Mouse (Mus musculus): ENCODE measurements around the gene Ralgapa1. TPM values are rescaled to one million over a fixed set of nuclear protein-coding genes. Genes with fewer than 3 reads are reported as not detected.

Ralgapa1 gene
- polyA plus RNA-seq, 1 experiment from 2014 or later = 17.6 TPM

DNA sequence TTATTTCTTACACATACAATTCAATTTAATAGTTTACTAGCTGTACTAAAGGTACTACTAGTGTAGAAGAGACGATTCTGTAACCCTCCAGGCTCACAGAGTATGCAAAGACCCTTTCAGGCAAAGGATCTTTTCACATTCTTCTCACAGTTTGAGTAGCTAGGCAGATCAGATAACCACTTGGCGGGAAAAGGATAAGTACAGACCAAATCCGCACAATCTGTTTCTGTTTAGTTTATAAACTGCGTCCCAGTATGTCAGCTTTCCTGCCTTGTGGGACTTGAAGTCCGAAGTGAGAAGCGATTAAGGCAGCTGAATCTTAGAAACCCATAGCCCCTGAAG lies 14.9 kb upstream of the Ralgapa1 start:
- Histone ChIP-seq H3K4me3 (replicated peaks) (peak overlapping the region; percentile 74), H3K36me3 (no peaks in the 10 kb centered on the region; the same call in 1 of the 2 replicates), H3K9ac (no peak overlapping the region), H3K27ac (replicated peaks) (peak overlapping the region; percentile 78; the same call in 1 of the 2 replicates), H3K9me3 (replicated peaks) (no peaks in the 10 kb centered on the region), H3K4me2 (replicated peaks) (peak overlapping the region; percentile 58), H3K4me1 (peaks cover 4% of the 10 kb centered on the region), H3K27me3 (no peaks in the 10 kb centered on the region)
- WGBS = under 1% methylated on average over 6 of the region's 6 CpGs
- ATAC-seq (ENCODE audit: insufficient number of reproducible peaks, low FRiP score, low TSS enrichment, low read depth) = no peak

- Histone ChIP-seq H3K27me3 (no peaks in the 10 kb centered on the region), H3K27ac (replicated peaks) (no peak overlapping the region), H3K4me3 (replicated peaks) (no peak overlapping the region), H3K9ac (no peak overlapping the region), H3K36me3 (no peaks in the 10 kb centered on the region), H3K4me2 (replicated peaks) (no peak overlapping the region), H3K9me3 (replicated peaks) (no peaks in the 10 kb centered on the region), H3K4me1 (peaks cover 4% of the 10 kb centered on the region)
- no peak for ATAC-seq (ENCODE audit: insufficient number of reproducible peaks, low FRiP score, low TSS enrichment, low read depth)
- WGBS = 76% methylated on average over 8 of the region's 8 CpGs
These were observed 13.9 kb upstream of the Ralgapa1 start for GRCm38 (mm10) chr12:55834891-55835290.

GRCm38 (mm10) chr12:55833906-55834625 lies 13.1 kb upstream of the Ralgapa1 start:
- Histone ChIP-seq H3K4me2 (replicated peaks) (no peak overlapping the region), H3K27ac (replicated peaks) (no peak overlapping the region), H3K36me3 (no peaks in the 10 kb centered on the region), H3K4me3 (replicated peaks) (no peak overlapping the region), H3K9me3 (replicated peaks) (no peaks in the 10 kb centered on the region), H3K9ac (no peak overlapping the region), H3K27me3 (no peaks in the 10 kb centered on the region), H3K4me1 (peaks cover 4% of the 10 kb centered on the region)
- 64% methylated on average over 9 of the region's 9 CpGs for WGBS
- no peak for ATAC-seq (ENCODE audit: insufficient number of reproducible peaks, low FRiP score, low TSS enrichment, low read depth)

DNA sequence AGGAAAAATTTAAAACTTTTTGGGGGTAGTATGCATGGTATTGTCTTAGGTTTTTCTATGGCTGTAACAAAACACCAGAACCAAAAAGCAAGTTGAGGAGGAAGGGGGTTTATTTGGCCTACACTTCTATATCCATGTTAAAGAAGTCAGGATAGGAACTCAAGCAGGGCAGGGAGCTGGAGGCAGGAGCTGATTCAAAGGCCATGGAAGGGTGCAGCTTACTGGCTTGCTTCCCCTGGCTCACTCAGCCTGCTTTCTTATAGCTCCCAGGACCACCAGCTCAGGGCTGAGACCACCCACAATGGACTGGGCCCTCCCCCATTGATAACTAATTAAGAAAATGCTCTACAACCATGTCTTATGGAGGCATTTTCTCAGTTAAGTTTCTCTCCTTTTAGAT lies 12.0 kb upstream of the Ralgapa1 start:
- H3K4me3 ChIP-seq (replicated peaks) = no peak overlapping the region
- no peaks in the 10 kb centered on the region for H3K9me3 ChIP-seq (replicated peaks)
- peaks cover 4% of the 10 kb centered on the region for H3K4me1 ChIP-seq
- H3K36me3 ChIP-seq = no peaks in the 10 kb centered on the region
- no peak for ATAC-seq (ENCODE audit: insufficient number of reproducible peaks, low FRiP score, low TSS enrichment, low read depth)
- no peak overlapping the region for H3K4me2 ChIP-seq (replicated peaks)
- no peak overlapping the region for H3K9ac ChIP-seq
- H3K27me3 ChIP-seq = no peaks in the 10 kb centered on the region
- H3K27ac ChIP-seq (replicated peaks) = no peak overlapping the region

GRCm38 (mm10) chr12:55831101-55831500 lies 10.1 kb upstream of the Ralgapa1 start:
- ATAC-seq (ENCODE audit: insufficient number of reproducible peaks, low FRiP score, low TSS enrichment, low read depth) = no peak

DNA sequence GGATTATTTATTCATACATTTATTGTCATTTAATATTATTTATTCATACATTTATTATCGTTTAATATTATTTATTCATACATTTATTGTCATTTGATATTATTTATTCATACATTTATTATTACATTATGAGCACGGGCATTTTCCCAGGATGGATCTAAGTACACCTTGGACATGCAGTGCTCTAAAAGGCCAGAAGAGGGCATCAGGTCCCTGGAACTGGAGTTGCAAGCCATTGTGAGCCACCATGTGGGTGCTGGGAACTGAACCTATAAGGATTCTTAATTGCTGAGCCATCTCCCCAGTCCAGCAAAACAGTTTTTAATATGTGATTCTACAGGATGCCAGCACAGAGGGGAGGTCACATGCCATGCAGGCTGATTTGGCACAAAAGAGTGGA lies 4.6 kb upstream of the Ralgapa1 start:
- no peaks in the 10 kb centered on the region for H3K36me3 ChIP-seq
- no peaks in the 10 kb centered on the region for H3K9me3 ChIP-seq (replicated peaks)
- no peak overlapping the region for H3K4me2 ChIP-seq (replicated peaks)
- no peak for ATAC-seq (ENCODE audit: insufficient number of reproducible peaks, low FRiP score, low TSS enrichment, low read depth)
- H3K4me3 ChIP-seq (replicated peaks) = no peak overlapping the region
- H3K27ac ChIP-seq (replicated peaks) = no peak overlapping the region
- 83% methylated on average over 2 of the region's 2 CpGs for WGBS
- no peak overlapping the region for H3K9ac ChIP-seq
- H3K27me3 ChIP-seq = no peaks in the 10 kb centered on the region
- no peaks in the 10 kb centered on the region for H3K4me1 ChIP-seq

More at GRCm38 (mm10) chr12:55831101-55831500, 10.1 kb upstream of the Ralgapa1 start:
- 25% methylated on average over 2 of the region's 2 CpGs for WGBS
- H3K36me3 ChIP-seq = no peaks in the 10 kb centered on the region
- H3K4me1 ChIP-seq = no peaks in the 10 kb centered on the region
- no peaks in the 10 kb centered on the region for H3K27me3 ChIP-seq
- H3K4me3 ChIP-seq (replicated peaks) = no peak overlapping the region
- H3K9me3 ChIP-seq (replicated peaks) = no peaks in the 10 kb centered on the region
- no peak overlapping the region for H3K9ac ChIP-seq
- no peak overlapping the region for H3K27ac ChIP-seq (replicated peaks)
- H3K4me2 ChIP-seq (replicated peaks) = no peak overlapping the region

- ATAC-seq (ENCODE audit: insufficient number of reproducible peaks, low FRiP score, low TSS enrichment, low read depth) = no peak
- 81% methylated on average over 6 of the region's 6 CpGs for WGBS
- Histone ChIP-seq H3K27me3 (no peaks in the 10 kb centered on the region), H3K4me2 (replicated peaks) (no peak overlapping the region), H3K4me1 (no peaks in the 10 kb centered on the region; the same call in 1 of the 2 replicates), H3K4me3 (replicated peaks) (no peak overlapping the region), H3K27ac (replicated peaks) (no peak overlapping the region), H3K9me3 (replicated peaks) (no peaks in the 10 kb centered on the region), H3K36me3 (no peaks in the 10 kb centered on the region), H3K9ac (no peak overlapping the region)
These were observed 3.1 kb upstream of the Ralgapa1 start for GRCm38 (mm10) chr12:55824027-55824426.

DNA sequence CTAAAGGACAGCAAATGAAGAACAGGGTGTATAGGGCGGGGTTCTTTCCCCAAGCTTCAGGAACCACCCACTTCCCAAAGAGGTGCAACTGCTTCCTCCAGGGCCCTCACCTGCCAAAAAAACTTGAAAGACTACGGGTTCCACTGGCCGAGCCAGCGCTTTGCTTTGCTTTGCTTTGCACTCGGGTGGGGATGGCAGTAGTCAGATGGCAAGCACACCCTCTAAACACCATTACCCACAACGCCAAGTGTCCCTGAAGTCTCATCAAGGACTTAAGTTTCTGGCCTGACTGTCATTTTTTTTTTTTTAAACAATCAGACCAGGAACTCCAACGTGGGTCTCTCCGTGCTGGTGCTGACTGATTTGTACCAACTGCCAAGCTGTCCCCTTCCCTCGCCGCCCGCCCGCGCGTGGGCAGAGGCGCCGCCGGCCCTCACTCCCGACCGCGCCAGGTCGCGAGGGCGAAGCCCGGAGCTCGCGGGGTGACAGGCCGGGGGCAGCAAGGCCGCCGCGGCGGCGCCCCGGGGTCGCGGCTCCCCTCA lies 777 bp downstream of the Ralgapa1 start:
- WGBS = under 1% methylated on average over 32 of the region's 35 CpGs
- ATAC-seq (ENCODE audit: insufficient number of reproducible peaks, low FRiP score, low TSS enrichment, low read depth) = peak; percentile 35; the same call in 1 of the 2 replicates
- Histone ChIP-seq H3K27me3 (no peaks in the 10 kb centered on the region), H3K9ac (peak overlapping the region; percentile 90), H3K4me1 (no peaks in the 10 kb centered on the region; the same call in 1 of the 2 replicates), H3K4me2 (replicated peaks) (peak overlapping the region; percentile 65), H3K9me3 (replicated peaks) (no peaks in the 10 kb centered on the region), H3K36me3 (no peaks in the 10 kb centered on the region), H3K4me3 (replicated peaks) (peak overlapping the region; percentile 94), H3K27ac (replicated peaks) (peak overlapping the region; percentile 96)

- WGBS = 82% methylated on average over 5 of the region's 5 CpGs
- no peak overlapping the region for H3K27ac ChIP-seq (replicated peaks)
- no peaks in the 10 kb centered on the region for H3K27me3 ChIP-seq
- no peak for ATAC-seq (ENCODE audit: insufficient number of reproducible peaks, low FRiP score, low TSS enrichment, low read depth)
- H3K36me3 ChIP-seq = no peaks in the 10 kb centered on the region
- no peak overlapping the region for H3K9ac ChIP-seq
- no peaks in the 10 kb centered on the region; the same call in 1 of the 2 replicates for H3K4me1 ChIP-seq
- H3K9me3 ChIP-seq (replicated peaks) = no peaks in the 10 kb centered on the region
- H3K4me3 ChIP-seq (replicated peaks) = no peak overlapping the region
- H3K4me2 ChIP-seq (replicated peaks) = no peak overlapping the region
These were observed 4.5 kb downstream of the Ralgapa1 start for GRCm38 (mm10) chr12:55816488-55816887.

GRCm38 (mm10) chr12:55805035-55805434 lies 15.9 kb downstream of the Ralgapa1 start:
- Histone ChIP-seq H3K36me3 (no peaks in the 10 kb centered on the region), H3K4me3 (replicated peaks) (no peak overlapping the region), H3K27ac (replicated peaks) (no peak overlapping the region), H3K4me2 (replicated peaks) (no peak overlapping the region), H3K9me3 (replicated peaks) (no peaks in the 10 kb centered on the region), H3K4me1 (0 out of 2 replicates have a peak, but pooled peaks cover 2% of the 10 kb centered on the region), H3K27me3 (no peaks in the 10 kb centered on the region), H3K9ac (no peak overlapping the region)
- ATAC-seq (ENCODE audit: insufficient number of reproducible peaks, low FRiP score, low TSS enrichment, low read depth) = no peak
- WGBS = 33% methylated on average over 3 of the region's 3 CpGs

DNA sequence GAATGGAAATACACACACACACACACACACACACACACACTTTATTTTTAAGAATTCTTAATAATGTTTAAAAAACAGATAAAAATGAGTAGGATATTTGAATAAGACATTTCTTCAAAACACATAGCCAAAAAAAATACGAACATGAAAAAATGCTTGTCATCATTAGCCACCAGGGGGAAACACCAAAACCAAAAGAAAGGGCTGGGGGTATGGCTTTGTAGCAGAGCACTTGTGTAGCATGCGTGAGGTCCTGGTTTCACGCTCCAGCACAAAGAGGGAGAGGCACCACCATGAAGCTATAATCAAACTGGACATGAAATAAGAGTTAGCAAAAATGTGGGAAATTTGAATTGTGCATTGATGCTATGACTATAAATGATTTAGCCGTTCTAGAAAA lies 19.8 kb downstream of the Ralgapa1 start:
- H3K4me3 ChIP-seq (replicated peaks) = no peak overlapping the region
- 0 out of 2 replicates have a peak, but pooled peaks cover 2% of the 10 kb centered on the region for H3K4me1 ChIP-seq
- H3K4me2 ChIP-seq (replicated peaks) = no peak overlapping the region
- H3K27ac ChIP-seq (replicated peaks) = no peak overlapping the region
- no peak overlapping the region for H3K9ac ChIP-seq
- no peak for ATAC-seq (ENCODE audit: insufficient number of reproducible peaks, low FRiP score, low TSS enrichment, low read depth)
- H3K36me3 ChIP-seq = no peaks in the 10 kb centered on the region
- 82% methylated on average over 4 of the region's 4 CpGs for WGBS
- H3K27me3 ChIP-seq = no peaks in the 10 kb centered on the region
- H3K9me3 ChIP-seq (replicated peaks) = no peaks in the 10 kb centered on the region

GRCm38 (mm10) chr12:55800144-55800543 lies 20.8 kb downstream of the Ralgapa1 start:
- Histone ChIP-seq H3K27me3 (no peaks in the 10 kb centered on the region), H3K4me1 (0 out of 2 replicates have a peak, but pooled peaks cover 2% of the 10 kb centered on the region), H3K4me2 (replicated peaks) (no peak overlapping the region), H3K4me3 (replicated peaks) (no peak overlapping the region), H3K9me3 (replicated peaks) (no peaks in the 10 kb centered on the region), H3K9ac (no peak overlapping the region), H3K36me3 (no peaks in the 10 kb centered on the region), H3K27ac (replicated peaks) (no peak overlapping the region)
- 79% methylated on average over 5 of the region's 5 CpGs for WGBS
- no peak for ATAC-seq (ENCODE audit: insufficient number of reproducible peaks, low FRiP score, low TSS enrichment, low read depth)

All from embryonic facial prominence, embryonic 15.5 days (tissue).